Mouse (Mus musculus) olfactory bulb, adult 2 months (tissue): Measurements from ENCODE around the gene Zcchc18.

ENCODE experiments used
- CTCF ChIP-seq: fragments of 200-500 bp; IDR thresholded peaks from 2 replicates; pipeline ENCODE4 v1.5.1; 2012; ENCODE audit warnings: low read depth, mild to moderate bottlenecking, low read length, moderate library complexity; ENCODE audit not compliant: insufficient read depth
- POLR2A ChIP-seq: fragments of 200-500 bp; IDR thresholded peaks from 2 replicates; pipeline ENCODE4 v1.6.1; 2012; ENCODE audit warnings: mild to moderate bottlenecking, low read depth, low read length, moderate library complexity; ENCODE audit not compliant: insufficient read depth

DNA sequence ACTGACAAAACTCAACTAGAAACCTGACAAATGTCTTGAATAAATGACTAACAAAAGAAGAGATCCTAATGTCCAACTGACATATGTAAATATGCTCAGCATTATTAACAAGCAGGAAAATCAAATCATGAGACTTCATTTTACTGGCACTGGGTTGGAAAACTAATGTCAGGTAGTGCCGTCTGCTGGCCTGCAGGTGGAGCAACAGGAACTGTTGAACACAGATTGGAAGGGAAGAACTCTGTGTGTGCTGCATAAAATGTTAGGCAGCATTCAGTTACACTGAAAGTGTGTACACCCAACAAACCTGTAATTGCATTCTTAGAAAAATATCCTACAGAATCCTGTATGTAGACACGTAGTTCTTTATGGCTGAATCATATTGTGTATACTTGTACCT is 33.3 kb upstream of the Zcchc18 start:
- no peak for TF ChIP-seq CTCF
- no peak for TF ChIP-seq POLR2A
